Mouse (Mus musculus): Measurements from ENCODE around the gene Pdha1. TPM values are rescaled to one million over a fixed set of nuclear protein-coding genes. Genes with fewer than 3 reads are reported as not detected.

Pdha1 gene
- 147 and 220 TPM in 2 replicates for polyA plus RNA-seq (2016; fragmentation: Nextera tagmentation; extraction: Ambion mirVana)

- Histone ChIP-seq H3K36me3 (no peaks in the 10 kb centered on the region), H3K4me1 (no peaks in the 10 kb centered on the region), H3K9me3 (no peaks in the 10 kb centered on the region), H3K27me3 (ENCODE audit: insufficient read depth, poor library complexity, severe bottlenecking) (peaks cover 14% of the 10 kb centered on the region; the same call in 1 of the 2 replicates), H3K4me3 (peak within 1 kb of the TSS; percentile 72), H3K27ac (peak within 1 kb of the TSS; percentile 94)
- DNase-seq (ENCODE audit: low spot score) = peak; percentile 93
- 15% methylated on average over 64 of the region's 67 CpGs for whole genome bisulfite sequencing
These were observed at the start of gene Pdha1 for GRCm38 (mm10) chrX:160137861-160138717. Gene Pdha1, minus strand, starts transcription at chrX:160138413.

- H3K27me3 ChIP-seq (ENCODE audit: insufficient read depth, poor library complexity, severe bottlenecking) = no peaks in the 10 kb centered on the region
- H3K9me3 ChIP-seq = no peaks in the 10 kb centered on the region
- WGBS = 59% methylated on average over 3 of the region's 3 CpGs
- no peak overlapping the region for H3K27ac ChIP-seq
- H3K4me3 ChIP-seq = no peak overlapping the region
- no peaks in the 10 kb centered on the region for H3K4me1 ChIP-seq
- H3K36me3 ChIP-seq = no peaks in the 10 kb centered on the region
- DNase-seq (ENCODE audit: low spot score) = no peak
These were observed 40.8 kb upstream of the Pdha1 start for GRCm38 (mm10) chrX:160179032-160179431.

GRCm38 (mm10) chrX:160170150-160170549 is 31.9 kb upstream of the Pdha1 start:
- Histone ChIP-seq H3K9me3 (no peaks in the 10 kb centered on the region), H3K27ac (no peak overlapping the region), H3K36me3 (no peaks in the 10 kb centered on the region), H3K27me3 (ENCODE audit: insufficient read depth, poor library complexity, severe bottlenecking) (no peaks in the 10 kb centered on the region), H3K4me3 (no peak overlapping the region), H3K4me1 (no peaks in the 10 kb centered on the region)
- DNase-seq (ENCODE audit: low spot score) = no peak
- 19% methylated on average over 2 of the region's 3 CpGs for WGBS

GRCm38 (mm10) chrX:160166246-160166985 is 28.2 kb upstream of the Pdha1 start:
- Histone ChIP-seq H3K4me1 (no peaks in the 10 kb centered on the region), H3K9me3 (no peaks in the 10 kb centered on the region), H3K4me3 (no peak overlapping the region), H3K27me3 (ENCODE audit: insufficient read depth, poor library complexity, severe bottlenecking) (no peaks in the 10 kb centered on the region), H3K36me3 (no peaks in the 10 kb centered on the region), H3K27ac (no peak overlapping the region)
- DNase-seq (ENCODE audit: low spot score) = no peak
- 43% methylated on average over 6 of the region's 6 CpGs for WGBS

DNA sequence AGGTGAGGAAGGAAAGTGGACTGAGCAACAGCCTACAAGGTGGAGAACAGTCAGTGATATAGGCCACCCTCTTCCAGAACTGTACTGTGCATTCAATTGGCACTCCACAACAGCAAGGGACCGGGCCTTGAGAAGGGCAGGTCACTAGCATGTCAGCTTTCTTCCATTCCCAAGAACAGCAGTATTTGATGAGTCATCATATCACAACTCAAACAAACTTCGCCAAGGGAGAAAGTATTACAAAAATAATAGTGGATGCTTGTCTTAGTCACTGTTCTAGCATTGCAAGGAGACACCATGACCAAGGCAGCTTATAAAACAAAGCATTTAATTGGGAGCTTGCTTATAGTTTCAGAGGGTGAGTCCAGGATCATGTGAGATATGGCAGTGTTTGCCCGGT is 26.0 kb upstream of the Pdha1 start:
- Histone ChIP-seq H3K9me3 (no peaks in the 10 kb centered on the region), H3K27ac (no peak overlapping the region), H3K4me3 (no peak overlapping the region), H3K36me3 (no peaks in the 10 kb centered on the region), H3K27me3 (ENCODE audit: insufficient read depth, poor library complexity, severe bottlenecking) (no peaks in the 10 kb centered on the region), H3K4me1 (no peaks in the 10 kb centered on the region)
- DNase-seq (ENCODE audit: low spot score) = no peak
- 81% methylated on average over 3 of the region's 3 CpGs for WGBS

GRCm38 (mm10) chrX:160153147-160153815 is 15.1 kb upstream of the Pdha1 start:
- no peaks in the 10 kb centered on the region for H3K9me3 ChIP-seq
- no peak for DNase-seq (ENCODE audit: low spot score)
- no peak overlapping the region for H3K27ac ChIP-seq
- H3K36me3 ChIP-seq = no peaks in the 10 kb centered on the region
- H3K4me3 ChIP-seq = no peak overlapping the region
- H3K4me1 ChIP-seq = no peaks in the 10 kb centered on the region
- H3K27me3 ChIP-seq (ENCODE audit: insufficient read depth, poor library complexity, severe bottlenecking) = no peaks in the 10 kb centered on the region
- WGBS = 53% methylated on average over 4 of the region's 4 CpGs

DNA sequence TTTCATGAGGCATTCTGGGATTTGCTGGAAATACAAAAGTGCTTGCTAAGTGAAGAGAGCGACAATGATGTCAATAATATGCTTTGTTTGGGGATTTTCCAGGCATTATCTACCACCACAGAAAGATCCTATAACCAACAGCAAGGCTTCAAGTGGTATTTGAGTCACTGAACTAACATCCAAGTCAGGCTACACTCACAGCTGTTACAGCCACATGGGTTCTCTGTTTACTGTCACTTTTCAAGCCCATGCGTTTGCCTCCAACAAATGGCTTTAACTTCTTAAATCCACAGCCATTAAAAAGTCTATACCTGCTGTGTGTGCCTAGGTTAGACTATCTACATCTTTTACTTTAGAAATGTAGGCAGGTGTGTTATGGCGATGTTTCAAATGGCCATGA is 10.6 kb upstream of the Pdha1 start:
- DNase-seq (ENCODE audit: low spot score) = no peak
- Histone ChIP-seq H3K27ac (no peak overlapping the region), H3K4me3 (no peak overlapping the region), H3K36me3 (no peaks in the 10 kb centered on the region), H3K4me1 (no peaks in the 10 kb centered on the region), H3K27me3 (ENCODE audit: insufficient read depth, poor library complexity, severe bottlenecking) (no peaks in the 10 kb centered on the region), H3K9me3 (no peaks in the 10 kb centered on the region)
- 79% methylated on average over 3 of the region's 3 CpGs for WGBS

GRCm38 (mm10) chrX:160147406-160147805 is 9.2 kb upstream of the Pdha1 start:
- H3K27ac ChIP-seq = no peak overlapping the region
- H3K27me3 ChIP-seq (ENCODE audit: insufficient read depth, poor library complexity, severe bottlenecking) = no peaks in the 10 kb centered on the region
- H3K36me3 ChIP-seq = no peaks in the 10 kb centered on the region
- H3K4me1 ChIP-seq = no peaks in the 10 kb centered on the region
- no peak overlapping the region for H3K4me3 ChIP-seq
- no peak for DNase-seq (ENCODE audit: low spot score)
- 82% methylated on average over 3 of the region's 3 CpGs for WGBS
- no peaks in the 10 kb centered on the region for H3K9me3 ChIP-seq

DNA sequence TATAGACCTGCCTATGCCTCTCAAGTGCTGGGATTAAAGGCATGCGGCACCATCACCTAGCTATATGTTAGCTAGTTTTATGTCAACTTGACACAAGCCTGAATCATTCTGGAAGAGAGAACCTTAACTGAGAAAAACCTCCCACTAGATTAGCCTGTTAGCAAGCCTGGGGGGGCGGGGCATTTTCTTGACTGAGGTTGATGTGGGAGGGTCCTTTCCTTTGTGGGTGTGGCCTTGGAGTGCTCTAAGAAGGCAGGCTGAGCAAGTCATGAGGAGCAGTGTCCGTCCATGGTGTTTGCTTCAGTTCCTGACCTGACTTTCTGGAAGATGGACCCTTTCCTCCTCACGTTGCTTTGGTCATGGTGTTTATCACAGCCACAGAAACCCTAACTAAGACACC is 8.6 kb upstream of the Pdha1 start:
- H3K4me3 ChIP-seq = no peak overlapping the region
- no peak overlapping the region for H3K27ac ChIP-seq
- no peaks in the 10 kb centered on the region for H3K27me3 ChIP-seq (ENCODE audit: insufficient read depth, poor library complexity, severe bottlenecking)
- H3K9me3 ChIP-seq = no peaks in the 10 kb centered on the region
- DNase-seq (ENCODE audit: low spot score) = no peak
- H3K4me1 ChIP-seq = no peaks in the 10 kb centered on the region
- H3K36me3 ChIP-seq = no peaks in the 10 kb centered on the region
- 84% methylated on average over 4 of the region's 4 CpGs for WGBS

DNA sequence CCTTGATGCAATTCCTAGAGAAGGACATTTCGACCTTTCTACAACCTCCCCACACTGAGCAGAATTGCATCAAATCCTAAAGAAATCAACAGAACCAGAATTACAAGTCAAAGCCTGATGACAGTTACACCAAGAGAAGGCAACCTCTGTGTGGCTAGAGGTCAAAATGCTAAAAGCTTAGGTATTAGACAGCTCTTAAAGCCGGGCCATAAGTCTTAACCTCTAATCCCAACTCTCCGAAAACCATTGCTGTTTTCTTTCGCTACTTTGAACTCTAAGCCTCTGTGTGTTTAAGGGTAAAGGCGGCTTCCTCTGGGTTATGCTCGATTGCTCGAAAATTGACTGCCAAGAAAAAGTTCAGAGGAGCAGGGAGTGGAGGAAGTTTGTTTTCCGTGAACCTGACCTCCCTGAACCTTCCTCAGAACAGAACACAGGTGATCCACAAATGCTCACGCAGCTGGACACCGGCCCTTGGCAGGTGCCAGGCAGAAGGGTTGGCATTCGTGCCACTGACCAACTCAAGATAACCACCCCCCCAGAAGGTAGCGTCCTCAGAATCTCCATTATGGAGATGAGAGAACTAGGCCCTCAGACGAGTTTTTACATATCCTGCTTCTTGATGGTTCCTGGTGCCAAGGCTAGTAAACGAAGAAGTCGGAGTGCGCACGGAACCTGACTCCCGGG is 894 bp downstream of the Pdha1 start:
- H3K36me3 ChIP-seq = peaks cover under 1% of the 10 kb centered on the region; the same call in 1 of the 2 replicates
- no peaks in the 10 kb centered on the region for H3K9me3 ChIP-seq
- no peaks in the 10 kb centered on the region for H3K4me1 ChIP-seq
- WGBS = 22% methylated on average over 18 of the region's 18 CpGs
- peaks cover 14% of the 10 kb centered on the region; the same call in 1 of the 2 replicates for H3K27me3 ChIP-seq (ENCODE audit: insufficient read depth, poor library complexity, severe bottlenecking)
- peak overlapping the region; percentile 72 for H3K4me3 ChIP-seq
- peak overlapping the region; percentile 94 for H3K27ac ChIP-seq
- no peak for DNase-seq (ENCODE audit: low spot score)

DNA sequence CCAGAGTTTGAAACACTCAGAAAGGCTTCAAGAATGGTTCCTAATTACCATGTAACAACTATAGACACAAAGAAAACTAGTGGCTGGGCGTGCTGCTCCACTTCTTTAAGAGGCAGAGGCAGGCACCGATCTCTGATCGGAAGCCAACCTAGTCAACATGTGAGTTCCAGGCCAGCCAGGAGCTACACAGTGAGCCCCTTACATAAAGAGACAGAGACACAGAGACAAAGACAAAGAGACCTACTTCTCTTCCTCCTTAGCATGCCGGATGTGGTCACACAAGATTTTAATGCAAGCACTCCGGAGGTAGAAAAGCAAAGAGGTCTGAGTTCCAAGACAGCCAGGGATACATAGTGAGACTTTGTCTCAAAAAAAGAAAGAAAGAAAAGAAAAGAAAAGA is 2.1 kb downstream of the Pdha1 start:
- 51% methylated on average over 5 of the region's 5 CpGs for WGBS
- no peak for DNase-seq (ENCODE audit: low spot score)
- H3K4me3 ChIP-seq = peak overlapping the region; percentile 72
- H3K27me3 ChIP-seq (ENCODE audit: insufficient read depth, poor library complexity, severe bottlenecking) = peaks cover 14% of the 10 kb centered on the region; the same call in 1 of the 2 replicates
- H3K9me3 ChIP-seq = no peaks in the 10 kb centered on the region
- H3K36me3 ChIP-seq = peaks cover 8% of the 10 kb centered on the region
- no peak overlapping the region for H3K27ac ChIP-seq
- no peaks in the 10 kb centered on the region for H3K4me1 ChIP-seq

DNA sequence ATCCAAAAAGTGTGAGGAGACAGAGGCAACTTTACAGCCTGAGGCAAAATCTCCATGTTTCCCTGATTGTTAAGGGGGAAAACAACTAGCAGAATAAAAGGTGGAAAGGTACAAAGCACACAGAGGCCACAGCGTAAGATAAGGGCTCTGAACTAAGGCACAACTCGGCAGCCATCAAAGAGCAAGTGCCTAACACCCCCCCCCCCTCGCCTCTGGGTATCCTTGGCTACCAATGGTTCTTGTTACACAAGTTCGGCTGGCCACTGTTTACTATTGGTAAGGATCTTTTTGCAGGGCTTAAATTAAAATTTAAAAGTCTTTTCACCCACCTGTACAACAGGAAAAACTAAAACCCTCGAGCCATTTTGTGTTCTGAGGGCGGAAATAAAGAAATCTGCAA is 2.5 kb downstream of the Pdha1 start:
- H3K4me3 ChIP-seq = peak overlapping the region; percentile 72
- no peak for DNase-seq (ENCODE audit: low spot score)
- H3K27me3 ChIP-seq (ENCODE audit: insufficient read depth, poor library complexity, severe bottlenecking) = peaks cover 14% of the 10 kb centered on the region; the same call in 1 of the 2 replicates

More for the DNA sequence above, 2.5 kb downstream of the Pdha1 start:
- no peaks in the 10 kb centered on the region for H3K4me1 ChIP-seq
- WGBS = 37% methylated on average over 6 of the region's 6 CpGs
- no peaks in the 10 kb centered on the region for H3K9me3 ChIP-seq
- H3K36me3 ChIP-seq = peaks cover 8% of the 10 kb centered on the region
- H3K27ac ChIP-seq = no peak overlapping the region

All from heart, embryonic 10.5 days (tissue).